Mouse (Mus musculus) forebrain, embryonic 14.5 days (tissue): ENCODE results near the gene Gmfb. TPM values are rescaled to one million over a fixed set of nuclear protein-coding genes. Genes with fewer than 3 reads are reported as not detected.

Experiments
- ATAC-seq: fragments of 200-750 bp; cut with Nextera tagmentation; 2 replicates; pipeline ENCODE4 v1.8.0; 2017; ENCODE audit warnings: mild to moderate bottlenecking, moderate library complexity
- DNase-seq: peaks from one replicate; pipeline ENCODE4 v3.0.0-alpha.2; 2015; ENCODE audit warnings: low spot score
- H3K27ac ChIP-seq: fragments of 300-500 bp; sonication (generic); 2 replicates; pipeline ENCODE4 v1.5.1; 2014; ENCODE audit warnings: low read depth, mild to moderate bottlenecking, control low read depth, low read length, moderate library complexity
- H3K27me3 ChIP-seq: fragments of 300-500 bp; sonication (generic); replicated peaks from 2 replicates; pipeline ENCODE4 v1.6.1; 2014; ENCODE audit warnings: low read length, control low read depth, mixed read lengths; ENCODE audit not compliant: control insufficient read depth, insufficient read depth
- H3K36me3 ChIP-seq: fragments of 300-500 bp; sonication (generic); 2 replicates; pipeline ENCODE4 v1.6.1; 2014; ENCODE audit warnings: low read length, control low read depth; ENCODE audit not compliant: control insufficient read depth, insufficient read depth
- H3K4me1 ChIP-seq: fragments of 300-500 bp; sonication (generic); 2 replicates; pipeline ENCODE4 v1.6.1; 2014; ENCODE audit warnings: antibody characterized with exemption, low read length, control low read depth; ENCODE audit not compliant: control insufficient read depth, insufficient read depth
- H3K4me2 ChIP-seq: fragments of 300-500 bp; sonication (generic); 2 replicates; pipeline ENCODE4 v1.6.1; 2014; ENCODE audit warnings: mild to moderate bottlenecking, control low read depth, low read length
- H3K4me3 ChIP-seq: fragments of 300-500 bp; sonication (generic); 2 replicates; pipeline ENCODE4 v1.5.1; 2014; ENCODE audit warnings: low read depth, low read length, control low read depth
- H3K9ac ChIP-seq: fragments of 300-500 bp; sonication (generic); 2 replicates; pipeline ENCODE4 v1.6.1; 2014; ENCODE audit warnings: mild to moderate bottlenecking, low read length, control low read depth, moderate library complexity
- H3K9me3 ChIP-seq: fragments of 300-500 bp; sonication (generic); replicated peaks from 2 replicates; pipeline ENCODE4 v1.6.1; 2016; ENCODE audit warnings: low read length, control low read depth, mixed read lengths; ENCODE audit not compliant: control insufficient read depth
- WGBS: fragments of 180-500 bp; shearing (Covaris S2); extraction: QIAGEN DNeasy Blood & Tissue Kit; methylation state at CpG from one replicate; pipeline ENCODE4 v1.1.7; 2014; 5-methylcytosine and 5-hydroxymethylcytosine counted together
- polyA plus RNA-seq: library from polyadenylated mRNA; unstranded; fragments of >200 nt; fragmentation: Nextera tagmentation; extraction: Ambion mirVana; gene quantifications from 2 replicates; pipeline ENCODE4 v1.2.1, GENCODE M21; 2014

Gene Gmfb
- polyA plus RNA-seq, 1 experiment from 2014 or later, result 107 TPM

- no peak overlapping the region for H3K4me3 ChIP-seq
- H3K27me3 ChIP-seq, result no peaks in the 10 kb centered on the region
- ATAC-seq (no peak), DNase-seq (no peak)
- H3K27ac ChIP-seq, result no peak overlapping the region
- H3K9me3 ChIP-seq, result no peaks in the 10 kb centered on the region
- H3K4me1 ChIP-seq, result peaks cover 11% of the 10 kb centered on the region
- no peak overlapping the region for H3K9ac ChIP-seq
- no peak overlapping the region for H3K4me2 ChIP-seq
- H3K36me3 ChIP-seq, result peaks cover 34% of the 10 kb centered on the region
- WGBS, result 94% methylated on average over 8 of the region's 8 CpGs
Observed at GRCm38 (mm10) chr14:46816916-46817622, 5.0 kb downstream of the Gmfb start.

- Histone ChIP-seq H3K36me3 (peaks cover 45% of the 10 kb centered on the region), H3K4me1 (peaks cover 4% of the 10 kb centered on the region), H3K9me3 (no peaks in the 10 kb centered on the region), H3K27ac (no peak overlapping the region), H3K9ac (no peak overlapping the region), H3K4me3 (no peak overlapping the region), H3K27me3 (no peaks in the 10 kb centered on the region), H3K4me2 (no peak overlapping the region)
- DNase-seq (no peak), ATAC-seq (no peak)
- 30% methylated on average over 6 of the region's 6 CpGs for WGBS
Observed at GRCm38 (mm10) chr14:46815640-46816039, 6.4 kb downstream of the Gmfb start.

GRCm38 (mm10) chr14:46807927-46808326 lies 14.1 kb downstream of the Gmfb start:
- Histone ChIP-seq H3K27ac (no peak overlapping the region), H3K4me3 (no peak overlapping the region), H3K9me3 (no peaks in the 10 kb centered on the region), H3K27me3 (no peaks in the 10 kb centered on the region), H3K36me3 (peaks cover 28% of the 10 kb centered on the region), H3K4me1 (no peaks in the 10 kb centered on the region), H3K9ac (no peak overlapping the region), H3K4me2 (no peak overlapping the region)
- 62% methylated on average over 3 of the region's 3 CpGs for WGBS
- ATAC-seq (no peak), DNase-seq (no peak)

GRCm38 (mm10) chr14:46806186-46806585 lies 15.9 kb downstream of the Gmfb start:
- 86% methylated on average over 5 of the region's 5 CpGs for WGBS

GRCm38 (mm10) chr14:46803791-46804190 lies 18.3 kb downstream of the Gmfb start:
- ATAC-seq, result no peak
- Histone ChIP-seq H3K4me3 (no peak overlapping the region), H3K4me2 (no peak overlapping the region), H3K27ac (no peak overlapping the region), H3K36me3 (peaks cover 1% of the 10 kb centered on the region; the same call in 1 of the 2 replicates), H3K9me3 (no peaks in the 10 kb centered on the region), H3K9ac (no peak overlapping the region), H3K27me3 (no peaks in the 10 kb centered on the region), H3K4me1 (no peaks in the 10 kb centered on the region)
- no peak for DNase-seq
- 95% methylated on average over 1 of the region's 1 CpGs for WGBS

More at GRCm38 (mm10) chr14:46806186-46806585, 15.9 kb downstream of the Gmfb start:
- ATAC-seq, result no peak
- Histone ChIP-seq H3K4me3 (no peak overlapping the region), H3K27me3 (no peaks in the 10 kb centered on the region), H3K4me1 (no peaks in the 10 kb centered on the region), H3K36me3 (peaks cover 20% of the 10 kb centered on the region), H3K4me2 (no peak overlapping the region), H3K9ac (no peak overlapping the region), H3K27ac (no peak overlapping the region), H3K9me3 (no peaks in the 10 kb centered on the region)
- DNase-seq, result no peak

- WGBS, result 91% methylated on average over 4 of the region's 4 CpGs
- Histone ChIP-seq H3K9me3 (no peaks in the 10 kb centered on the region), H3K9ac (no peak overlapping the region), H3K27ac (no peak overlapping the region), H3K4me1 (no peaks in the 10 kb centered on the region), H3K4me2 (no peak overlapping the region), H3K4me3 (no peak overlapping the region), H3K36me3 (no peaks in the 10 kb centered on the region), H3K27me3 (no peaks in the 10 kb centered on the region)
- ATAC-seq (no peak), DNase-seq (no peak)
Observed at GRCm38 (mm10) chr14:46803259-46803658, 18.8 kb downstream of the Gmfb start.

GRCm38 (mm10) chr14:46800684-46801345 lies 21.2 kb downstream of the Gmfb start:
- Histone ChIP-seq H3K4me1 (no peaks in the 10 kb centered on the region), H3K27ac (no peak overlapping the region), H3K36me3 (no peaks in the 10 kb centered on the region), H3K9me3 (no peaks in the 10 kb centered on the region), H3K27me3 (no peaks in the 10 kb centered on the region), H3K4me2 (no peak overlapping the region), H3K4me3 (no peak overlapping the region), H3K9ac (no peak overlapping the region)
- ATAC-seq (no peak), DNase-seq (no peak)
- 93% methylated on average over 3 of the region's 3 CpGs for WGBS

GRCm38 (mm10) chr14:46794157-46794556 lies 27.9 kb downstream of the Gmfb start:
- no peak overlapping the region for H3K9ac ChIP-seq
- no peaks in the 10 kb centered on the region for H3K4me1 ChIP-seq
- no peak overlapping the region for H3K4me2 ChIP-seq
- ATAC-seq (no peak), DNase-seq (no peak)
- no peaks in the 10 kb centered on the region for H3K36me3 ChIP-seq
- WGBS, result 86% methylated on average over 5 of the region's 5 CpGs
- H3K9me3 ChIP-seq, result no peaks in the 10 kb centered on the region
- H3K27ac ChIP-seq, result no peak overlapping the region
- H3K27me3 ChIP-seq, result no peaks in the 10 kb centered on the region
- H3K4me3 ChIP-seq, result no peak overlapping the region

- no peaks in the 10 kb centered on the region for H3K27me3 ChIP-seq
- H3K36me3 ChIP-seq, result no peaks in the 10 kb centered on the region
- no peak overlapping the region for H3K4me3 ChIP-seq
- 93% methylated on average over 6 of the region's 6 CpGs for WGBS
- no peaks in the 10 kb centered on the region for H3K9me3 ChIP-seq
- no peak overlapping the region for H3K4me2 ChIP-seq
- DNase-seq, result no peak
- peaks cover 12% of the 10 kb centered on the region; the same call in 1 of the 2 replicates for H3K4me1 ChIP-seq
- H3K9ac ChIP-seq, result no peak overlapping the region
- H3K27ac ChIP-seq, result no peak overlapping the region
- no peak for ATAC-seq
Observed at GRCm38 (mm10) chr14:46790723-46791122, 31.3 kb downstream of the Gmfb start.
